Mouse (Mus musculus) kidney, adult 2 months (tissue): Measurements from ENCODE around the gene Ndufb6.

ENCODE experiments used
- CTCF ChIP-seq: fragments of 200-500 bp; conservative IDR thresholded peaks from 2 replicates; pipeline ENCODE4 v1.5.1; 2011; ENCODE audit warnings: low read depth, mild to moderate bottlenecking, control low read depth, low read length, moderate library complexity, mixed read lengths; ENCODE audit not compliant: insufficient read depth, insufficient read length
- POLR2A ChIP-seq: fragments of 200-500 bp; IDR thresholded peaks from one replicate; pipeline ENCODE4 v1.6.1; 2011; ENCODE audit warnings: low read depth, low read length, control low read depth

DNA sequence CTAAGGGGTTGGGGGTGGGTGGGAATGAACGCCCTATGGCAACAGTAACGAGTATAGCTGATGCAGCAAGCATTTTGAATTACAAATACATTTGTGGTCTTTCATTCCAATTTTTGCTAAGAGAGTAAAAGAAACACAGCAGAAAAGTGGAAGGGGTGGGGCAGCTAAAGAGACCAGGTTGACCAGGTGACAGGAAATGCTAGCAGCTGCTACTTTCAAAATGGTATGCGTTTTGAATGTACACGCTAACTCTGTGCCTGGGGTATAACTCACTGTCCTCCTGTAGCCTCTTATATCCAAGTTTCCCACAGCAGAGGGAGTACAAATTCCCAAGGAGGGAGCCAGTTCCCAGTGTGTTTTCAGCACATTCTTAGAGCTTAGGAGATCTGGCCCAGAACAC lies 42.4 kb downstream of the Ndufb6 start:
- TF ChIP-seq POLR2A: no peak
- TF ChIP-seq CTCF: no peak
